Mouse (Mus musculus) hindbrain, embryonic 14.5 days (tissue): ENCODE data around the gene Crybb3. TPM values are rescaled to one million over a fixed set of nuclear protein-coding genes. Genes with fewer than 3 reads are reported as not detected.

Experiments
- polyA plus RNA-seq: library from polyadenylated mRNA; unstranded; fragments of >200 nt; fragmentation: Nextera tagmentation; extraction: Ambion mirVana; gene quantifications from 2 replicates; pipeline ENCODE4 v1.2.1, GENCODE M21; 2014

The Crybb3 gene
- polyA plus RNA-seq, 1 experiment from 2014 or later, result 0.99 TPM

Other genes with a start within 250 kb of the Crybb3 start
- 1.1 and 1.4 TPM in 2 replicates for gene Myo18b, start 185.2 kb downstream of the Crybb3 start, polyA plus RNA-seq
- gene Grk3, start 65.8 kb downstream of the Crybb3 start, polyA plus RNA-seq, result 18.5 and 21.2 TPM in 2 replicates
- not detected in 2 replicates for gene Crybb2, start 11.5 kb downstream of the Crybb3 start, polyA plus RNA-seq
- gene 2900026A02Rik, start 139.7 kb upstream of the Crybb3 start, polyA plus RNA-seq, result 2.5 and 2.6 TPM in 2 replicates
- gene Tmem211, start 145.3 kb upstream of the Crybb3 start, polyA plus RNA-seq, result not detected in 2 replicates
- 14.8 and 15.0 TPM in 2 replicates for gene Sgsm1, start 229.2 kb upstream of the Crybb3 start, polyA plus RNA-seq